Mouse (Mus musculus): ENCODE measurements around the gene Cbfa2t2. TPM values are rescaled to one million over a fixed set of nuclear protein-coding genes. Genes with fewer than 3 reads are reported as not detected.

The Cbfa2t2 gene
- polyA plus RNA-seq, 1 experiment: 12.7 TPM

GRCm38 (mm10) chr2:154422181-154422580 is 14.1 kb upstream of the Cbfa2t2 start:
- WGBS: 72% methylated on average over 5 of the region's 5 CpGs
- DNase-seq: no peak
- TF ChIP-seq CTCF (IDR thresholded peaks at IDR 0.05; ENCODE audit: insufficient read depth, low read length): no peak
- TF ChIP-seq POLR2A (IDR thresholded peaks at IDR 0.05; ENCODE audit: borderline replicate concordance, extremely low read depth, low read depth, low read length): no peak
- no peak overlapping the region for H3K4me3 ChIP-seq (replicated peaks; ENCODE audit: extremely low read depth, low read depth, low read length)
- peaks cover 3% of the 10 kb centered on the region for H3K4me1 ChIP-seq (ENCODE audit: control insufficient read depth, insufficient read depth, low read length)

DNA sequence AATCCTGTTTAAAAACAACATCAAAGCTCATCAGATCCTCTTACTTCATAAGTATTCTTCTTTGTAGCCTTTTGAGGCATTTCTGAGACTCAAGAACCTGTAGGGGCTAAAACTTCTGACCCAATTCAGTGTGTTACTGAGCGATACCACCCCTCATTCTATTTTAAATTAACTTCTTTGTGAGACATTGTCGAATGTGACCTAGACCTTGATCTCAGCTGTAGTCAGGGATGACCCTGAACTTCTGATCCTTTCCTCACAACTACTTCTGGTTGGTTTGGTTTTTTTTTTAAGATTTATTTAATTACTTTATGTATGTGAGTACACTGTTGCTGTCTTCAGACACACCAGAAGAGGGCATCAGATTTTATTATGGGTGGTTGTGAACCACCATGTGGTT is 12.7 kb upstream of the Cbfa2t2 start:
- Histone ChIP-seq H3K4me3 (replicated peaks; ENCODE audit: extremely low read depth, low read depth, low read length) (no peak overlapping the region), H3K4me1 (ENCODE audit: control insufficient read depth, insufficient read depth, low read length) (peaks cover 3% of the 10 kb centered on the region)
- DNase-seq: no peak
- WGBS: 85% methylated on average over 2 of the region's 2 CpGs
- TF ChIP-seq CTCF (IDR thresholded peaks at IDR 0.05; ENCODE audit: insufficient read depth, low read length) (no peak), POLR2A (IDR thresholded peaks at IDR 0.05; ENCODE audit: borderline replicate concordance, extremely low read depth, low read depth, low read length) (no peak)

- Histone ChIP-seq H3K4me1 (ENCODE audit: control insufficient read depth, insufficient read depth, low read length) (peaks cover 3% of the 10 kb centered on the region), H3K4me3 (replicated peaks; ENCODE audit: extremely low read depth, low read depth, low read length) (no peak overlapping the region)
- TF ChIP-seq CTCF (IDR thresholded peaks at IDR 0.05; ENCODE audit: insufficient read depth, low read length): no peak
- no peak for TF ChIP-seq POLR2A (IDR thresholded peaks at IDR 0.05; ENCODE audit: borderline replicate concordance, extremely low read depth, low read depth, low read length)
- 92% methylated on average over 3 of the region's 3 CpGs for WGBS
- no peak for DNase-seq
Measured at GRCm38 (mm10) chr2:154425522-154425921, 10.8 kb upstream of the Cbfa2t2 start.

DNA sequence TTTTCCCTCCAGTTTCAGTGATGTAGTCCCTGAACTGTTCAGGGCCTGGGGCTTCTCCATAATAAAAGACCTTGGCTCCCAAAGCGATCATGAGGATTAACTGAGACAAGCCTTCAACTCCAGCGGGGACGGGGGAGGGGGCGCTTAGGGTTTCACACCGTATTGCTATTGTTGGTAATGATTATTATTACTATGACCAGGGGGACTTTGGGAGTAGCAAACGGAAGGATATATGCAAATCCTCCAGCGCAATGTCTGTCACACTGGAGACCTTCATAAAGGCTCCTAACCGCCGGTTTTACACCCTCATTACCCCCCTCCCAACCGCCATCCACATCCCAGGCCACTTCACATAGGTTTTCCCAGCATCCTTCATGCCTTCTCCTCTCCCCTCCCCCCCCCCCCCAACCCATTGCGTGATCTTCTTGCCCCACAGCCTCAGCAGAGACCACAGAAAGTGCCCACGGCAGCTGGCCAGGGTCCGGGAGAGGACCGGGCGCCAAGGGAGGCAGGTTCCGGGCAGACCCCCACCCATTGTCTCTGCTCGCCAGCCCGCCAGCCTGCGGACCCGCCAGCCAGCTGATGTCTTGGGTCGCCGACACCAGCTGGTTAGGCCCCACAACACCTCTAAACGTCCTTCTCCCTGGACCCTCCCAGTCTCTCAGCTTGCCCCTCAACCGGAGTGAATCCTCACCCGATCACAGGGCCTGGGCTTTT is 9.9 kb upstream of the Cbfa2t2 start:
- no peak for DNase-seq
- Histone ChIP-seq H3K4me3 (replicated peaks; ENCODE audit: extremely low read depth, low read depth, low read length) (peak overlapping the region; percentile 27), H3K4me1 (ENCODE audit: control insufficient read depth, insufficient read depth, low read length) (peaks cover 3% of the 10 kb centered on the region)
- TF ChIP-seq CTCF (IDR thresholded peaks at IDR 0.05; ENCODE audit: insufficient read depth, low read length) (no peak), POLR2A (IDR thresholded peaks at IDR 0.05; ENCODE audit: borderline replicate concordance, extremely low read depth, low read depth, low read length) (no peak)
- 20% methylated on average over 25 of the region's 25 CpGs for WGBS

GRCm38 (mm10) chr2:154426905-154427852 is 9.1 kb upstream of the Cbfa2t2 start:
- no peak for DNase-seq
- TF ChIP-seq POLR2A (IDR thresholded peaks at IDR 0.05; ENCODE audit: borderline replicate concordance, extremely low read depth, low read depth, low read length) (no peak), CTCF (IDR thresholded peaks at IDR 0.05; ENCODE audit: insufficient read depth, low read length) (no peak)
- WGBS: 51% methylated on average over 11 of the region's 11 CpGs
- Histone ChIP-seq H3K4me1 (ENCODE audit: control insufficient read depth, insufficient read depth, low read length) (peaks cover 3% of the 10 kb centered on the region), H3K4me3 (replicated peaks; ENCODE audit: extremely low read depth, low read depth, low read length) (peak overlapping the region; percentile 27)

DNA sequence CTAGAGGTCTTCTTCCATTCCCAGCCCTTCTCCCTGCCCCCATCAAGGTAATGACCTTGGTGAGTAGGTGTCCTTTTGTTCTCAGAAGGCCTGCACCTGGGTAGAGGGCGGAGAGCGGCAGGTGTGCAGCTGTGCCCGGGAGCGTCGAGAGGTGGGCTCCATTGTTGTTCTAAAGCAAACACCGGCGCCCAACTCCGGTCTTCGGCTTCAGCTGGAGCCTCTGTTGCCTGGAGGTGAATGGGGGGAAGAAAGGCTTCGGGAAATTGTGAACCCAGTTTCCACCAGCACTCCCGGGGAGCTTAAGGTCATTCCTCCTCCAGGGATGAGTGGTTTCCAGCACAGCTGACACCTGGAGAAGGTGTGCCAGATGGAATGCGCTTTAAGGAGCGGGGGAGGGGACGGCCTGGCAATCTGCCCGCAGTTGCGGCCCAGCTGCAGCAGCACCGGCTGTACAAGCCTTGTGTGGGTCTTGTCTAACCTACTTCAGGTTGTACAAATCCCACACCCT is 8.4 kb upstream of the Cbfa2t2 start:
- Histone ChIP-seq H3K4me1 (ENCODE audit: control insufficient read depth, insufficient read depth, low read length) (peaks cover 3% of the 10 kb centered on the region), H3K4me3 (replicated peaks; ENCODE audit: extremely low read depth, low read depth, low read length) (no peak overlapping the region)
- no peak for TF ChIP-seq CTCF (IDR thresholded peaks at IDR 0.05; ENCODE audit: insufficient read depth, low read length)
- no peak for TF ChIP-seq POLR2A (IDR thresholded peaks at IDR 0.05; ENCODE audit: borderline replicate concordance, extremely low read depth, low read depth, low read length)
- WGBS: 31% methylated on average over 17 of the region's 17 CpGs
- DNase-seq: peak; percentile 83

DNA sequence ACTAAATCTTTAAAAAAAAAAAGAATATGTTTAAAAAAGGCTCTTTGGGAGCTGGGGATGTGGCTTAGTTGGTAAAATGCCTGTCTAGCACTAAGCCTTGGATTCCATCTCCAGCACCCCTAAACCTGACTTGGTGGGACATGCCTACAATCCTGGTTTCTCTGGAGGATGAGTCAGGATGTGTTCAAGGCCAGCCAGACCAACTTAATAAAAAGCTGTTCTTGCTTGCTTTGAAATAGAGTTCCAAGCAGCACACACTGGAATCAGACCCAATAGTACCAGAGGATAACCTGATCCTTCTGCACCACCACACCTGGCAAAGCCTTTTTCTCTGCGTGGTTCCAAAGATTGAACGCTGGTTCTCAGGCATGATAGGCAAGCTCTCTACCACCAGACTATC is 5.7 kb upstream of the Cbfa2t2 start:
- H3K4me1 ChIP-seq (ENCODE audit: control insufficient read depth, insufficient read depth, low read length): peaks cover 4% of the 10 kb centered on the region
- 96% methylated on average over 2 of the region's 2 CpGs for WGBS
- no peak for DNase-seq
- no peak for TF ChIP-seq CTCF (IDR thresholded peaks at IDR 0.05; ENCODE audit: insufficient read depth, low read length)
- TF ChIP-seq POLR2A (IDR thresholded peaks at IDR 0.05; ENCODE audit: borderline replicate concordance, extremely low read depth, low read depth, low read length): no peak
- no peak overlapping the region for H3K4me3 ChIP-seq (replicated peaks; ENCODE audit: extremely low read depth, low read depth, low read length)

DNA sequence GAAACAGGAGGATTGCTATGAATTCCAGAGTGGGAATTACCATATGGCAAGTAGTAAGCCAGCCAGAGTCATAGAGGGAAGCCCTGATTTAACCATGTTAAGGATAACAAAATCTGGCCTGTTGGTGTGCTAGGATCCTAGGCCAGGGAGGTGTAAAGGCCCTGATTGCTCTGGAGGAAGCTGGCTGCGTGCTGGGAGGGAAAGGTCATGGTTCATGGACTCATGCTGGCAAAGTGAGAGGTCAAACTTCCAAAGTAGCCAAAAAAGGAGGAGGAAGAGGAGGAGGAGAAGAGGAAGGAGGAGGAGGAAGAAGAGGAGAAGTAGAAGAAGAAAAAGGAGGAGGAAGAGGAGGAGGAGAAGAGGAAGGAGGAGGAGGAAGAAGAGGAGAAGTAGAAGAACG is 3.6 kb upstream of the Cbfa2t2 start:
- H3K4me3 ChIP-seq (replicated peaks; ENCODE audit: extremely low read depth, low read depth, low read length): no peak overlapping the region
- peaks cover 8% of the 10 kb centered on the region for H3K4me1 ChIP-seq (ENCODE audit: control insufficient read depth, insufficient read depth, low read length)
- DNase-seq: no peak
- TF ChIP-seq POLR2A (IDR thresholded peaks at IDR 0.05; ENCODE audit: borderline replicate concordance, extremely low read depth, low read depth, low read length) (no peak), CTCF (IDR thresholded peaks at IDR 0.05; ENCODE audit: insufficient read depth, low read length) (no peak)
- WGBS: 46% methylated on average over 2 of the region's 2 CpGs

DNA sequence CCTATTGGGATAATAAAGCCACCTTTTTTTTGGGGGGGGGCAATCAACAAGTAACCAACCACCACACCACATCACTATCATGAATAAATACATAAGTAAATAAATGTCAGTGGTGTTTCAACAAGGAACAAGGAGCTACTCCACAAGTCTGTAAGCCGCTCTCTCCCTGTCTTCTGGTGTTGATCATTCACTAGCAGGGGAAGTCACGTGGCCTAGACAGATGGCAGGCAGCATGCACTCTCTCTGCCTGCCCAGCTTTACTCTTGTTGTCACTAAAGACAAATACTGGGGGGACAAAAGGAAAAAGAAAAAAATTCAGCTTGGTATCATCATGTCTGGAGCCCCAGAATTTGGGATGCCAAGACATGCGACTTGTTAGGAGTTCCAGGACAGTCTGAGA is 2.9 kb upstream of the Cbfa2t2 start:
- 72% methylated on average over 3 of the region's 3 CpGs for WGBS
- no peak for TF ChIP-seq POLR2A (IDR thresholded peaks at IDR 0.05; ENCODE audit: borderline replicate concordance, extremely low read depth, low read depth, low read length)
- Histone ChIP-seq H3K4me3 (replicated peaks; ENCODE audit: extremely low read depth, low read depth, low read length) (no peak overlapping the region), H3K4me1 (ENCODE audit: control insufficient read depth, insufficient read depth, low read length) (peaks cover 9% of the 10 kb centered on the region)
- no peak for DNase-seq

Measured in lung, adult 2 months (tissue).